11 mouse cellular contexts compared by ENCODE assay signal in the genomic region with DNA sequence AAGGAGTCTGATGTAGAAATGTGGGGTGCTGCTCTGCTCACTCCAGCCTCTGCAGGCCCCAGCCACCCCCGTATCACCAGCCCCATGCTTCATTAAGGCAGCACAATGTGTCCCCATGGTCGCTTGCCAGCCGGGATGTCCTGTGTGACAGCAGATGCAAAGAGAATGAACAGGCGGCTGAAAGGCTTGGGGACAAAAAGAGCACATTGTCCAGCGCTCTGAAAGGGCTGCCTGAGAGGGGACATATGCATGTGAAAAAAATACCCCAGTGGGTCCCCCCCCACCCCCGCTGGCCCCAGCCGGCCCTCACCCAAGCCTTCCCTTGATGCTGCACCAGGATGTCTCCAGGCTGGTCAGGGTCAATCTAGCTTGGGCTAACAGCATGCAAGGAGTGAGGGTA. TPM values are rescaled to one million over a fixed set of nuclear protein-coding genes. Genes with fewer than 3 reads are reported as not detected.
DNase-seq lines count a peak whose midpoint lies in the region; ATAC-seq lines count a peak whose summit lies in the region.
"Had no signal": no experiment of that assay in that cellular context is flagged by ENCODE, and none has a peak within 500 bp of the region (broad histone marks: within the 10 kb centered on the region; RNA-seq: fewer than 3 reads in every experiment).

No protein-coding gene starts in this region.

- H3K27ac ChIP-seq in hindbrain, embryonic 11.5 days (ENCODE audit: low read depth, low read length) = peak overlapping the region; percentile 1
- H3K27ac ChIP-seq in heart, embryonic 12.5 days (ENCODE audit: poor library complexity, severe bottlenecking) = no peak overlapping the region
- H3K27ac ChIP-seq: limb, embryonic 13.5 days had no signal

- 22% methylated on average over 7 of the region's 7 CpGs for WGBS in hindbrain, embryonic 11.5 days
- 71% methylated on average over 7 of the region's 7 CpGs for WGBS in heart, embryonic 12.5 days

- no peaks in the 10 kb centered on the region for H3K27me3 ChIP-seq in hindbrain, embryonic 11.5 days (ENCODE audit: control insufficient read depth, insufficient read depth, low read length)
- peaks cover 33% of the 10 kb centered on the region for H3K27me3 ChIP-seq in heart, embryonic 12.5 days (replicated peaks)
- H3K27me3 ChIP-seq: limb, embryonic 13.5 days had no signal

- no peaks in the 10 kb centered on the region for H3K36me3 ChIP-seq in hindbrain, embryonic 11.5 days (ENCODE audit: control insufficient read depth, insufficient read depth, low read length)
- no peaks in the 10 kb centered on the region for H3K36me3 ChIP-seq in heart, embryonic 12.5 days
- H3K36me3 ChIP-seq: limb, embryonic 13.5 days had no signal

- H3K4me3 ChIP-seq in hindbrain, embryonic 11.5 days (ENCODE audit: low read depth, low read length) = no peak overlapping the region
- no peak overlapping the region for H3K4me3 ChIP-seq in heart, embryonic 12.5 days
- H3K4me3 ChIP-seq: limb, embryonic 13.5 days had no signal

- no peaks in the 10 kb centered on the region for H3K9me3 ChIP-seq in hindbrain, embryonic 11.5 days (ENCODE audit: control insufficient read depth, low read length)
- no peaks in the 10 kb centered on the region for H3K9me3 ChIP-seq in heart, embryonic 12.5 days (replicated peaks)
- H3K9me3 ChIP-seq: limb, embryonic 13.5 days had no signal

- H3K4me1 ChIP-seq in hindbrain, embryonic 11.5 days (replicated peaks; ENCODE audit: control insufficient read depth, insufficient read depth, low read length) = peaks cover 9% of the 10 kb centered on the region; the same call in 1 of the 2 replicates
- peaks cover 13% of the 10 kb centered on the region for H3K4me1 ChIP-seq in heart, embryonic 12.5 days (replicated peaks)

- no peak for DNase-seq in frontal cortex, postnatal 25 days (ENCODE audit: low spot score in 2 of 2)
- DNase-seq in hindbrain, embryonic 11.5 days (ENCODE audit: low spot score) = peak; percentile 56
- peak; percentile 34 for DNase-seq in mesoderm, embryonic 11.5 days (ENCODE audit: low read depth, low spot score)
- peak; percentile 54 for DNase-seq in right cerebral cortex, postnatal 14 days
- DNase-seq in kidney, postnatal 4 days = no peak
- DNase-seq in gastrocnemius, adult 8-10 months (ENCODE audit: low spot score in 2 of 2) = no peak
- DNase-seq: gastrocnemius, postnatal 36 days had no signal

- H3K9ac ChIP-seq in hindbrain, embryonic 11.5 days (ENCODE audit: low read depth, low read length) = no peak overlapping the region
- H3K9ac ChIP-seq in heart, embryonic 12.5 days = no peak overlapping the region
- H3K9ac ChIP-seq: limb, embryonic 13.5 days had no signal

- H3K4me2 ChIP-seq in hindbrain, embryonic 11.5 days (replicated peaks; ENCODE audit: low read depth, low read length) = no peak overlapping the region
- no peak overlapping the region for H3K4me2 ChIP-seq in heart, embryonic 12.5 days
- H3K4me2 ChIP-seq: limb, embryonic 13.5 days had no signal

- ATAC-seq in frontal cortex, adult (ENCODE audit: low TSS enrichment) = peak; percentile 62; the same call in 1 of the 2 replicates
- ATAC-seq in hindbrain, embryonic 11.5 days (ENCODE audit: low FRiP score) = peak; percentile 75
- no peak for ATAC-seq in heart, embryonic 12.5 days (ENCODE audit: insufficient number of reproducible peaks, low FRiP score)
- ATAC-seq: inflammation-experienced regulatory T-cells, adult 6 months had no signal

RNA-seq across cellular contexts. Expression of a gene that starts 41.0 kb away (rescaled TPM):
- polyA plus RNA-seq in hindbrain, embryonic 11.5 days (2014; fragmentation: Nextera tagmentation; extraction: Ambion mirVana) = 59.7 and 61.1 TPM in 2 replicates
- polyA plus RNA-seq in heart, embryonic 12.5 days (2016; fragmentation: Nextera tagmentation; extraction: Ambion mirVana) = 19.8 and 20.5 TPM in 2 replicates
- total RNA-seq in gastrocnemius, adult 8-10 months (2022) = 1 to 10 TPM; 2.9 to 4.0 (median 3.9) TPM

Comparison
In these comparisons a context has a peak if more than half of its experiments do, and no peak if none do; other contexts are left out.
1. DNase-seq: peak in hindbrain, embryonic 11.5 days (single experiment), mesoderm, embryonic 11.5 days (single experiment) and right cerebral cortex, postnatal 14 days (single experiment); none in frontal cortex, postnatal 25 days (0 of 2), kidney, postnatal 4 days (0 of 2) and gastrocnemius, adult 8-10 months (0 of 2).